Mouse (Mus musculus) intestine, embryonic 16.5 days (tissue): ENCODE results near the gene Ccdc82. TPM values are rescaled to one million over a fixed set of nuclear protein-coding genes. Genes with fewer than 3 reads are reported as not detected.

Experiments
- ATAC-seq: fragments of 200-750 bp; cut with Nextera tagmentation; 2 replicates; pipeline ENCODE4 v1.8.0; 2017; ENCODE audit warnings: moderate TSS enrichment, moderate library complexity
- H3K27ac ChIP-seq: fragments of 300-500 bp; sonication (generic); 2 replicates; pipeline ENCODE4 v1.5.1; 2014; ENCODE audit warnings: mild to moderate bottlenecking, low read length
- H3K27me3 ChIP-seq: fragments of 300-500 bp; sonication (generic); replicated peaks from 2 replicates; pipeline ENCODE4 v1.6.1; 2014; ENCODE audit warnings: low read length, control low read depth, mixed read lengths; ENCODE audit not compliant: control insufficient read depth, insufficient read depth
- H3K36me3 ChIP-seq: fragments of 300-500 bp; sonication (generic); 2 replicates; pipeline ENCODE4 v1.6.1; 2014; ENCODE audit warnings: low read length, control low read depth; ENCODE audit not compliant: control insufficient read depth, insufficient read depth
- H3K4me1 ChIP-seq: fragments of 300-500 bp; sonication (generic); 2 replicates; pipeline ENCODE4 v1.6.1; 2014; ENCODE audit warnings: low read length, control low read depth, mixed read lengths; ENCODE audit not compliant: control insufficient read depth, insufficient read depth
- H3K4me2 ChIP-seq: fragments of 300-500 bp; sonication (generic); 2 replicates; pipeline ENCODE4 v1.6.1; 2014; ENCODE audit warnings: low read depth, low read length, control low read depth
- H3K4me3 ChIP-seq: fragments of 300-500 bp; sonication (generic); 2 replicates; pipeline ENCODE4 v1.5.1; 2014; ENCODE audit warnings: mild to moderate bottlenecking, low read length
- H3K9ac ChIP-seq: fragments of 300-500 bp; sonication (generic); 2 replicates; pipeline ENCODE4 v1.6.1; 2014; ENCODE audit warnings: low read depth, low read length
- H3K9me3 ChIP-seq: fragments of 300-500 bp; sonication (generic); 2 replicates; pipeline ENCODE4 v1.6.1; 2016; ENCODE audit warnings: low read length, control low read depth; ENCODE audit not compliant: control insufficient read depth
- WGBS: fragments of 180-500 bp; shearing (Covaris S2); extraction: QIAGEN DNeasy Blood & Tissue Kit; methylation state at CpG from one replicate; pipeline ENCODE4 v1.1.7; 2014; 5-methylcytosine and 5-hydroxymethylcytosine counted together
- polyA plus RNA-seq: library from polyadenylated mRNA; unstranded; fragments of >200 nt; fragmentation: Nextera tagmentation; extraction: Ambion mirVana; gene quantifications from 2 replicates; pipeline ENCODE4 v1.2.1, GENCODE M21; 2015

Gene Ccdc82
- polyA plus RNA-seq, 1 experiment from 2014 or later: 7.5 TPM

GRCm38 (mm10) chr9:13319566-13319965 is 72.8 kb downstream of the Ccdc82 start:
- no peaks in the 10 kb centered on the region for H3K36me3 ChIP-seq
- no peaks in the 10 kb centered on the region for H3K9me3 ChIP-seq
- no peak overlapping the region for H3K27ac ChIP-seq
- H3K4me3 ChIP-seq: no peak overlapping the region
- no peaks in the 10 kb centered on the region for H3K27me3 ChIP-seq
- H3K4me1 ChIP-seq: peaks cover 13% of the 10 kb centered on the region
- 88% methylated on average over 2 of the region's 2 CpGs for WGBS
- no peak overlapping the region for H3K4me2 ChIP-seq
- no peak overlapping the region for H3K9ac ChIP-seq
- ATAC-seq: no peak

- H3K4me2 ChIP-seq: no peak overlapping the region
- no peaks in the 10 kb centered on the region for H3K9me3 ChIP-seq
- no peak overlapping the region for H3K9ac ChIP-seq
- H3K27me3 ChIP-seq: no peaks in the 10 kb centered on the region
- no peak overlapping the region for H3K27ac ChIP-seq
- no peak for ATAC-seq
- no peaks in the 10 kb centered on the region for H3K36me3 ChIP-seq
- peaks cover 10% of the 10 kb centered on the region for H3K4me1 ChIP-seq
- 79% methylated on average over 5 of the region's 5 CpGs for WGBS
- H3K4me3 ChIP-seq: no peak overlapping the region
Observed at GRCm38 (mm10) chr9:13320800-13321364, 74.1 kb downstream of the Ccdc82 start.

GRCm38 (mm10) chr9:13323074-13323473 is 76.3 kb downstream of the Ccdc82 start:
- ATAC-seq: no peak
- Histone ChIP-seq H3K4me2 (no peak overlapping the region), H3K27ac (no peak overlapping the region)

GRCm38 (mm10) chr9:13323612-13324011 is 76.9 kb downstream of the Ccdc82 start:
- no peaks in the 10 kb centered on the region for H3K27me3 ChIP-seq
- H3K36me3 ChIP-seq: no peaks in the 10 kb centered on the region
- H3K4me1 ChIP-seq: peaks cover 9% of the 10 kb centered on the region
- no peak overlapping the region for H3K4me2 ChIP-seq
- ATAC-seq: peak; percentile 48; the same call in 1 of the 2 replicates
- no peak overlapping the region for H3K9ac ChIP-seq
- no peak overlapping the region for H3K4me3 ChIP-seq
- WGBS: 21% methylated on average over 1 of the region's 1 CpGs
- 0 out of 2 replicates have a peak overlapping the region, but pooled peaks have one; percentile 28 for H3K27ac ChIP-seq
- H3K9me3 ChIP-seq: no peaks in the 10 kb centered on the region

More at GRCm38 (mm10) chr9:13323074-13323473, 76.3 kb downstream of the Ccdc82 start:
- no peaks in the 10 kb centered on the region for H3K27me3 ChIP-seq
- H3K9me3 ChIP-seq: no peaks in the 10 kb centered on the region
- no peaks in the 10 kb centered on the region for H3K36me3 ChIP-seq
- H3K4me3 ChIP-seq: no peak overlapping the region
- H3K4me1 ChIP-seq: peaks cover 9% of the 10 kb centered on the region
- H3K9ac ChIP-seq: no peak overlapping the region
- 64% methylated on average over 2 of the region's 2 CpGs for WGBS

Other genes with a start within 250 kb of the Ccdc82 start
- 6.2 and 6.8 TPM in 2 replicates for gene Jrkl, start 1.1 kb upstream of the Ccdc82 start, polyA plus RNA-seq
- gene Maml2, start 51.0 kb downstream of the Ccdc82 start, polyA plus RNA-seq: 5.0 TPM in 2 replicates
- not detected in 2 replicates for gene Gm17571, start 199.8 kb downstream of the Ccdc82 start, polyA plus RNA-seq